Mouse (Mus musculus) kidney, postnatal 36 days (tissue): ENCODE data around the gene Lgi1.
A peak's percentile ranks its signal among the peaks of the same experiment; 100 is the strongest.

ENCODE experiments used
- DNase-seq, 2 experiments: peaks; one replicate each; pipeline ENCODE4 v3.0.0; 2021 to 2022; ENCODE audit warnings: mixed read lengths in 2 of 2

Gene Lgi1

GRCm38 (mm10) chr19:38264505-38265500 is at the start of gene Lgi1:
Gene Lgi1 (plus strand): TSS chr19:38264536.
- DNase-seq, result no peak

- no peak for DNase-seq
Observed at GRCm38 (mm10) chr19:38217696-38218095, 46.6 kb upstream of the Lgi1 start.

- DNase-seq, result no peak
Observed at GRCm38 (mm10) chr19:38223356-38223904, 40.9 kb upstream of the Lgi1 start.

- DNase-seq, result peak; percentile 88 to 92
Observed at GRCm38 (mm10) chr19:38223905-38224684, 40.2 kb upstream of the Lgi1 start, which contains the start of gene Fra10ac1. Gene Fra10ac1 (minus strand): TSS chr19:38224156.

GRCm38 (mm10) chr19:38224685-38225060 is 39.7 kb upstream of the Lgi1 start:
- no peak for DNase-seq

- peak in 1 of 2 experiments; percentile 21 for DNase-seq
Observed at GRCm38 (mm10) chr19:38228699-38229098, 35.6 kb upstream of the Lgi1 start.

- DNase-seq, result peak; percentile 32 to 67
Observed at GRCm38 (mm10) chr19:38232087-38232486, 32.2 kb upstream of the Lgi1 start.

GRCm38 (mm10) chr19:38232516-38232915 is 31.8 kb upstream of the Lgi1 start:
- DNase-seq, result no peak

GRCm38 (mm10) chr19:38236526-38236925 is 27.8 kb upstream of the Lgi1 start:
- no peak for DNase-seq

GRCm38 (mm10) chr19:38237834-38238212 is 26.5 kb upstream of the Lgi1 start:
- DNase-seq, result no peak

- no peak for DNase-seq
Observed at GRCm38 (mm10) chr19:38238213-38238951, 26.0 kb upstream of the Lgi1 start.

- DNase-seq, result no peak
Observed at GRCm38 (mm10) chr19:38242314-38242852, 22.0 kb upstream of the Lgi1 start.

GRCm38 (mm10) chr19:38244748-38245147 is 19.6 kb upstream of the Lgi1 start:
- DNase-seq, result no peak

GRCm38 (mm10) chr19:38245361-38246176 is 18.8 kb upstream of the Lgi1 start:
- no peak for DNase-seq

GRCm38 (mm10) chr19:38246177-38246622 is 18.1 kb upstream of the Lgi1 start:
- DNase-seq, result no peak

- no peak for DNase-seq
Observed at GRCm38 (mm10) chr19:38249627-38250026, 14.7 kb upstream of the Lgi1 start.

GRCm38 (mm10) chr19:38253796-38254195 is 10.5 kb upstream of the Lgi1 start:
- DNase-seq, result peak; percentile 42 to 77

- DNase-seq, result peak in 1 of 2 experiments; percentile 3
Observed at GRCm38 (mm10) chr19:38258651-38259065, 5.7 kb upstream of the Lgi1 start.

GRCm38 (mm10) chr19:38259436-38259835 is 4.9 kb upstream of the Lgi1 start:
- no peak for DNase-seq

GRCm38 (mm10) chr19:38260346-38260745 is 4.0 kb upstream of the Lgi1 start:
- no peak for DNase-seq

- DNase-seq, result no peak
Observed at GRCm38 (mm10) chr19:38261351-38261750, 3.0 kb upstream of the Lgi1 start.
